Mouse (Mus musculus) layer of hippocampus, adult 11-12 months (tissue): ENCODE results near the gene Mr1.

Experiments used
- DNase-seq: peaks from one replicate; pipeline ENCODE4 v3.0.0; 2022; ENCODE audit warnings: low spot score

Mr1 gene

DNA sequence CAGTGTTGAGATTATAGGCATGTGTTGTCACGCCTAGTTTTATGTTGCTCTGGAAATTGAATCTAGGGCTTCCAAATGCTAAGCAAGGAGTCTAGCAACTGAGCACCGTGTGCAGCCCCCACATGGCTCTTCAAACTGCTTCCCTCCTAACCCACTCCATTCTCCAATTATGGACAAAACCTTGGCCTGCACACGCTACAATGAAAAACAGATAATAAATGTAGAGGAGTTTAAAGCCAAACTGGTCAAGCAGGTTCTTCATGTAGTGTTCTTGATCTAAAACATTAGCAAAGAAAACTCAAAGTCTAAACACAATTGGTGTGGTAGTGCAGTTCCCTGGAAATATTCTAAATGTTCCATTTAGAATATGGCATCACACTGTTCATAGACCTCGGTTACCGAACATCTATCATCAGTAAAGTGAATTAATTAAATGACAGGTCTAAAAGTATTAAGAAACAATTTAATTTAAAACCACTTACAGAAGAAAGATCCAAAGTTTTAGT is 19.1 kb downstream of the Mr1 start:
- no peak for DNase-seq

DNA sequence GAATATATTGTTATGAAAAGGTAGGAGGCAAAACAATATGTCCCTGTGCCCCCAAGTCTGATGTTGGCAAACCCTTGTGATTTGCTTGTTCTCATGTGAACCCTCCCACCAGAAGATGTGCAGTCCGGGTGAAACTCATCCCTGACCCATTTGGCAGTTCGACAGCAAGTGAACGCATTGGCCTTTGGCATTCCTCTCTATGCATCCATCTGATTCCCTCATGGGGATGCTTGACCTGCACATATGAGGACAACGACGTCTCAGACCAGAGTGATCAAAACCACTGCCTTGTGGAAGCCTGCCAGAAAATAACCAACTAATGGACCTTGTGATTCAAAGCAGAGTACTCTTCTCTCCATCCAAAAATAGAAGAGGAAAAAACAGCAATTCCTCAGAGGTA is 19.9 kb downstream of the Mr1 start:
- DNase-seq, result no peak

DNA sequence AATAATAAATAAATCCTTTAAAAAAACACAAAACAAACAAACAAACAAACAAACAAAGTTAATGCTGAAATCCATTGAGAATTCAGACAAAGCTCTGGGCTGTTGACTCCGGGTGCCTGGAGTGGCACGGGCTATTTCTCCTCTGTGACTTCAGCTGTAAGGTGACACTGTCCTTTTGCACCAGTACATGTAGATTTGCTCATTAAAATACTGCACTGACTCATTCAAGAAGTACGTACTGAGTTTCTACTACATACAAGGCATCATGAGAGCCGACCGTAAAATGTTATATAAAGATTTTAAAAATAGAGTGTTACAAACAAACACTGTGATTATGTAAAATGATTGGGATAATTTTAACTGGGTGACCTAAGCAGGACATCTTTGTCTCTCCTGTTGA is 22.2 kb downstream of the Mr1 start:
- no peak for DNase-seq

DNA sequence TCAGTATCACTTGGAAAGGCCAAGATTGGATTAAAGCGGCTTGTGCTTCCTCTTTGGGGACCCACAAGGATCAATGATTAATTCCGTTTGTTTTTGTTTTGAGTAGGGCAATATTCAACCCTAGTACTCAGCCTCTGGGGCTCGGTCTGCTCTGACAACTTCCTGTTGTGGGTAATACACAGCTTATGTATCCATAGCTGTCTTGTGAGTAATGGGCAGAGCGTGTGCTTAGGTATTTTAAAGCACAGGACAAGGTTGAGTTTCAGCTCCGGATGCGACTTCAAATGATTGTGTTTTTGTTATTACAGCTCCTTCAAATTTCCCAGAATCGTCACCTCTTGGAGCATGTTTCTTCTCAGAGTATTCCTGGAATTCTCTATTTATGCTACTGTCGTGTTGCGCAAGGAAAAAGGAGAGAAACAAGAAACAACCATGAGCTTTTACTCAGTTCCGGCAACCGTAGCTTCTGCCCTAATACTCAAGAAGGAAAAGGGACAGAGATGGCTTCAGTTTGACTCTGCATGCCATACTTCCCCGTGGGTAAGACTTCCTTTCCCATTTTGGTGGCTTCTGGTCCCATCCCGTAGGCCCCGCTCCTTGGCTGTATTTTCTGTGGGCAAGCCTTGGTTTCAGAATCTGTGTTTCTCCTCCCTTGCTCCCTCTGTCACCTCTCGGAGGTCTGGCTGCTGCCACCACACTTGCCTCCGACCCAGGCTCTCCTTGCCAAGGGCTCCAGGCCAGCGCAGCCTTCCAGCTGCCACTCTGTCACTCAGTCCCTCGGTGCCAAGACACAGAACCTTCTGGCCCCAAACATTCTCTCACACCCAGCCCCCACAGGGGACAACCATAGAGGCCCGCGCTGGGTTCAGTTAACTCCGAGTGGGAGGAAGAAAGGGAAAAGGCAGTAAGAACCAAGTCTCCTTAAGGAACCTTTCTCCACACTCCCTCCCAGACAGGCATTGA is 24.4 kb downstream of the Mr1 start:
- DNase-seq, result peak; percentile 45

DNA sequence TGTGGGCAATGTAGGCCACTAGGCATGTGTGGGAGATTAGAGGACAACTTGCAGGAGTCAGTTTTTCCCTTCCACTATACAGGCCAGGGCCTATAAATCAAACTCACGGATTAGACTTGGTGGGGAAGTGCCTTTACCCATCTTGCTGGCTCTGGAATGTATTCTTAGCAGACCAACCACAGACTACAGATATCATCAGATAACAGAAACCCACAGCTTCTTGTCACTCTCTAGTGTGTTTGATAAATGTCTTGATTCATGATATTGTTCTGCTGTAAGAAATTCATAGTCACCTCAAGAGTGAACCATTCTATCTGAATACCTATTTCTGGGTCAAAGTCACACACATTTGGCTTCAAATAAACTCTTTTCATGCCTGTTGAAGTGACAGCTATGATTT is 26.9 kb downstream of the Mr1 start:
- no peak for DNase-seq

DNA sequence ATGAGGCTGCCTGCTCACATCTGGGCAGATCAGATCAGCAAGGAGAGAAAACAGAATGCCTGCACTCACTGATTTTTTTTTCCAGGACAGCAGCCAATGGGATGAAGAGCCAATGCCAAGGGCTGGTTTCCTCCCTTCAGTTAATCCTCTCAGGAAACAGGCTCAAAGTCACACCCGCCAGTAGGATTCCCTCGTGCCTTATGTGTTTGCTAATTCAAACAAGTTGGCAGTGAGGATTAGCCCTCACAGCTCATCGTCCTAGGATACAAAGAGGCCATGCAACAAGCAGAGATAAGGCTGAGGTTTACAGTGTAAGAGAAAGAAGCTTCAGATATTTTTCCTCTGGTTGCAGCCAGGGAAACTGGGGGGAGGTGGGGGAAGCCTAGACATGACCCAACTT is 32.7 kb downstream of the Mr1 start:
- DNase-seq, result no peak

DNA sequence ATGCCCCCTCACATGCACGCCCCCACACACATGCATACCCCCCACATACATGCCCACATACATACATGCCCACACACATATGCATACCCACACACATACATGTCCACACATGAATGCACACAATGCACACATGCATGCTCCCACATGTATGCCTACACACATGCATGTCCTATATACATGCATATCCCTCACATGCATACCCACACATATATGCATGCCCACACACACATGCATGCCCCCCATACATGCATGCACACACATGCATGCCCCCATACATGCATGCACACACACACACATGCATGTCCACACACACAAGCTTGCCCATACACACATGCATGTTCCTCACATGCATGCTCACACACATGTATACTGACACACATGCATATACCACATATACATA is 33.7 kb downstream of the Mr1 start:
- no peak for DNase-seq

DNA sequence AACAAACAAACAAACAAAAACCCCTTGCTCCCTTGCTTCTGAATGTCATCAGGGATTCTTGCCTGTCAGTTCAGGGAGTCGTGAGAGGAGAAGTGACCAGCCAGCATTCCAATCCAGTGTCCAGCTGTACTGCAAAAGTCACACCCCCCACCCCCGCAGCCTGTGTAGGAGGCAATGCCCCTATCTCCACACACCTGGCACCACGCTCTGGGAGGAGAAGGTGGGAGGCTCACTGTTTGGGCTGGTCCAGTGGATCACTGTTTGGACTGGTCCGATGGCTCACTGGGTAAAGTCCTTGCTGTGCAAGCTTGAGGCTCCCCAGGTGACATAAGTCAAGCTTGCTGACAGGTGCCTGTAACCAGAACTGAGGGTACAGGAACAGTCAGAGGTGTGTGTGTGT is 34.5 kb downstream of the Mr1 start:
- DNase-seq, result no peak

- no peak for DNase-seq
Measured at GRCm38 (mm10) chr1:155111491-155111890, 35.1 kb downstream of the Mr1 start.

DNA sequence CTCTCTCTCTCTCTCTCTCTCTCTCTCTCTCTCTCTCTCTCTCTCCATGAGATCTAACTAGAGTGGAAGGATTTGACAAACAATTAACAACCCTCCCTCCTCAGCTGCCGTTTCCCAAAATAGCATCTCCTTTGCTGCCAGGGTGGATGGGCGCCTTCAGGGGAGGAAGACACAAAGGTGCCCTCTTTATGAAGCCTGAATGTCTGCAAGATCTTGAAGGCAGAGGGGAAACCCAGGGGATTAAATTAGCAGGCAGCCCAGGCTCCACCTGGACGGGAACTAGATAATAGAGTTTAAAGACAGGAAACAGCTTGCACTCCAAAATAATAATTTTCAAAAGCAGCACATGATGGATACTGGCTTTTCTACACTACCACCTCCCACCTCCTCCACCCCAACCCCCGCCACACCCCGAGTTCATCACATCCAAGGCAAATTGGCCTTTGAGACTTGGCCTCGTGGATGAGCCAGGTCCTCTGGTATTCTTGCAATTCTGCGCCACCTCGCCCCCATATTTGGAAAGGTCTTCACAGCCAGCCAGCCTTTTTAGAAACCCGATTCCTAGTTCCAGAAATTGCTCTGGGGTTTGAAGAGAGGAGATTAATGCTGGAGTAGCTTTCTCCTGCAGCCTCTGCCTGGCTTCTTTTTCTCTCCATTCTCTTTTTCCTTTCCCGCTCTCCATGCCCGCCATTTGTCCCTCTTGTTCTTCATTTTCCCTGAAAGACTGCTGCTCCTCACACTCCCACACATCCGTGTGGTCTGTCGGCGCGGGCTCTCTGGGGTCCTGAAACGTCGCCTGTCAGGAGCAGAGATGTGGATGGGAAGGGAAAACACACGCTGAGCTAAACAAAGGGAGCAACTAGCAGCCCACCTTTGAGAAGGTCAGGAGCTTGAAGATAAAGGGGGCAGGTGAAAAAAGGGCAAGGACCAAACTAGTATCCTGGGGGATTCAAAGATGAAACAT is 36.9 kb downstream of the Mr1 start:
- no peak for DNase-seq

- DNase-seq, result no peak
Measured at GRCm38 (mm10) chr1:155108412-155108811, 38.2 kb downstream of the Mr1 start.

DNA sequence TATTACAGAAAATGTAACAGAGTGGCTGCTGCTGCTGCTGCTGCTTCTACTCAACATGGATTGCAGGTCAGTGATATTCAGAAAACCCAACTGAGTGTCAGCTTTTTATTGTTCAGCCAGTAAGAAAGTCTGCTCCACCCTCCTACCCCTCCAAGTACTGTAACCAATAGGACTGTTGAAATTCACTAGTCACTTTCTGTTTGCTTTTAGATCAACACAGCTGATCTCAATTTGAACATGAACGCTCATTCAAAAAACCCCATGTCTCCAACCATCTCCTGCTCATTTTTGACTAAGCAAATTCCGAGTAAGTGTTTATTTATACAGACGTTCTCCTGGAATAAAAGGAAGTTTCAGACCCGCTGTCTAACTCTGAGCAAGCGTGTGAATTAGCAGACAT is 38.8 kb downstream of the Mr1 start:
- no peak for DNase-seq

DNA sequence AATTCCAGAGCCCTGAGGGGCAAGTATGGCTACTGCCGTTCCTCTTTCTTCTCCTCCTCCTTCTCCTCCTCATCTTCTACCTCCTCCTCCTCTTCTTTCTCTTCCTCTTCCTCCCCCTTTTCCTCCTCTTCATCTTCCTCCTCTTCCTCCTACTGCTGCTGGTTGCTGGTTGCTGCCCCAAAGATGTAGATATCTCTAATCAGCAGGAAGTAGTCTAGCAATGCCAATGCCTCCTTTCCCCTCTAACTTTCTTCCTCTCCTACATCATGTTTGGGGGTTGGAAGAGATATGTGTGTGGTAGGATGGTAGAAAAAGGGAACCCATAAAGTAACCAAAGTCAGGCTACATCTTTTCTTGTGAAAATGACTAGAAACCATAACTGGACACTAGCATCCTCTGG is 40.3 kb downstream of the Mr1 start:
- DNase-seq, result no peak

DNA sequence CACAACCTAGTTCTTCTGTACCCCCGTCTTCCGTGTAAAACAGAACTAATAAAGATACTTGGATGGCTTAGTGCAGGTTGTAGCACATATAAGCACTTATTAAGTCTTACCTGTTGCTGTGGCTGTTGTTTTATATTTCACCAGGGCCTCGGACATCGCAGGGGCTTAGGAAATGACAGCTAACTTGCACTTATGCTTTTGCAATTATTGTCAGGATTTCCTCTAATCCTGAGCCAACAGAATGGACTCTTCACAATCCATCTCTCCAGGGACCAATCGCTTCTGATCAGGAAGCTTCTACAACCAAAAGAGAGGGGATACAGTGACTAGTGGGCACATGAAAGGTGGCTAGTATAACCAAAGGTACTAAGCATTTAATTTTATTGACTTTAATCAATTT is 42.6 kb downstream of the Mr1 start:
- no peak for DNase-seq

GRCm38 (mm10) chr1:155102631-155103030 is 44.0 kb downstream of the Mr1 start:
- DNase-seq, result no peak

DNA sequence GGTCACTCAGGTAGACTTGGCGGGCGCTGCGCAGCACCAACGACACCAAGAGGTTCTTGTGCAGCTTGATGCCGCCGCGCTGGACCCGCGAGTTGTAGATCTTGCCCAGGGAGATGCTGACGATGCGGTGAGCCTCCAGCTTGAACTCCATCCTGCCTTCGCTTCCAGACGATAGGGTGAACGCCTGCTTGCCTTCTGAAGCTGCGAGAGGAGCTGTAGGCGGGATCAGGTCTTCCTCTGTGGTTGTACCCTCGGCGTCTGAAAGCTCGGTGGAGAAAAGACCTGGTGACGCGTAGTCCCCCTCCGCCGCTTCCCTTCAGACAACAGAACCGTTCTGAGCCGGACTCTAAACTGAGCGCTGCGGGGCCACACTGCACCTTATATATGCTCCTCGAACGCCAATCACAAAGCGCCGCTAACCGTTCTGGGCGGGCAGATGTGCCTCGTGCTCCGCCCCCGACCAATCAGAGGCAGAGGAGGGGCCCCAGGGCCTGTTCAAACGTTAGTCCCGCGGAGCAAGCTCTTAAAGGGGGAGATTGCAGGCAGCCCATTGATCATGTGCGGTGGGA is 47.2 kb downstream of the Mr1 start, which contains the start of gene Ier5:
Gene Ier5, minus strand, starts transcription at position 357 of the 569 bp plus-strand sequence.
- DNase-seq, result peak; percentile 95

DNA sequence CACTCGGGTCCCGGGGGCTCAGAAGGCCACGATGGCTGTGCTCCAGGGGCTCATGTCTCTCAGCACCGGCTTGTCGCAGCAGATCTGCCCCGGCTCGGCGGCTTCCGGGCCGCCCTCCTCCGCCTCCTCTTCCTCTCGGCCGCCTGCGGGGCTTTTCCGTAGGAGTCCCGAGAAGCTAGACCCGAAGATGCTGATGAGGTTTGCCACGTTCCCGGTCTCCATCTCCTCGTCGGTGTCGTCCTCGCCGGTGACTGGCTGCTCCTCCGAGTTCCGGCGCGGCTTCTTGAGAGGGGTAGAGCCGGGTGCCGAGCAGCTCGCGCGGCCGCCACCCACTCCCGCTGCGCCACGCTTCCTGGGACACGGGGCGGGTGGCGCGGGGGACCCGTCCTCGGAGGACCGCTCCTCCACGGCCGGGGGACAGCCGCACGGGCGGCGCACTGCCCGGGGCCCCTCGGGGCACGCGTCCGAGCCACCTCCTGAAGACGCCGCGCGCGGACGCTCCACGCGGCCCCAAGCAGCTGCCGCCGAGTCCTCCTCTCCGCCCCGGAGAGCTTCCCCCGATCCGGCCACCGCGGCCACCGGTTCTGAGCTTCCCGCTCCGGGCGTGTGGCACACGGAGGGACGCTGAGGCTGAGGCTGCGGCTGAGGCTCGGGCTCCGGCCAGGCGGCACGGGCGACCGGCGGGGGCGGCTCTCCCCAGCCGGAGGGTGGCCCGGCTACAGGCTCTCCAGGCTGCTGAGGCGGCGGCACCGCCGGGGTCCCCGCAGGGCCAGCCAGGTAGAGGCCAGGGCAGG is 47.9 kb downstream of the Mr1 start:
- DNase-seq, result no peak

DNA sequence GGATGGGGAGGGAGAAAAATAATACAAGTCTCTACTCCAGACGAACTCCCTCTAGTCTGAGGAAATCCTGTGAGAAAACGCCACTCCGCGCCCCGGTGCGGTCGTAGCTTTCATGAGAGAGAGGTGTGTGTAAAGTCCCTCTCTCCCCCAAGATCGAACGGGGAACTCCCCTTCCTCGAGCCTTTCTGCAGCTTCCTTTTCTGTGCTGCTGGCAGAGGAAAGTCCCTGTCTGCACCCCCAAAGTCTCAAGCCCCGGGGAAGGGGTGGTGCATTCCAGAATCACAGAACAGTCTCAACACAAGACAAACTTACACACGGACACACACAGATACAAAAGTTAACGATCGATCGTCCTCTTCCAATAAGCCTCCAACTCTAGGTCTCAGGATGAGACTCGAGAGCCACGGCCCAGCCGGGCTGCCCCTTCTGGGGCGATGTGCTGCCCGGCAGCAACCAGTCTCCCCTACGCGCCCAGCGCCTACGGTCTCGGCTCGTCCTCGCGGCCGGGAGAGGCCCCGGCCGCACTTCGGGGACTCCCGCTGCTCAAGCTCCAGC is 48.6 kb downstream of the Mr1 start:
- no peak for DNase-seq

DNA sequence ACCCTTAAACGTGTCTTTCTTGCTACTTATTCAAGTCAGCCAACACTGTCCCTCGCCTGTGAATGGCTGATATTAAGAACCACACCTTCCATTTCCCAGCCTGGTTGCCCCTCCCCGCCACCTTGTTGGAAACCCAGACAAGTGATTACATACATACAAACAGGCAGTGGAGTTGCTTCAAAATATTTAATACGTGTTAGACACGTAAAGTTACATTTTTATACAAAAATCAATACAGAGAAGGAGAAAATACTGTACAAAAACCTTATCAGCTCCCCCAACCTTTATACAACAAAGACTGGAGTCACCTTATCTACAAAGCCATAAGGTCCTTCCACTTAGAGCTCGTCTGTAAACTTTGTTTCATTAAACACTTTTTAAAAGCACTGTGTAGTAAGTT is 49.3 kb downstream of the Mr1 start:
- no peak for DNase-seq

GRCm38 (mm10) chr1:155096620-155097261 is 49.9 kb downstream of the Mr1 start:
- DNase-seq, result no peak
